Mouse (Mus musculus) midbrain, embryonic 15.5 days (tissue): ENCODE results near the gene Gm43064. TPM values are rescaled to one million over a fixed set of nuclear protein-coding genes. Genes with fewer than 3 reads are reported as not detected.

Experiments used
- ATAC-seq: fragments of 200-750 bp; cut with Nextera tagmentation; replicated peaks from 2 replicates; pipeline ENCODE4 v1.8.0; 2017; ENCODE audit warnings: moderate TSS enrichment
- H3K27ac ChIP-seq: fragments of 300-500 bp; sonication (generic); 2 replicates; pipeline ENCODE4 v1.5.1; 2015; ENCODE audit warnings: mild to moderate bottlenecking, inconsistent platforms
- H3K27me3 ChIP-seq: fragments of 300-500 bp; sonication (generic); replicated peaks from 2 replicates; pipeline ENCODE4 v1.6.1; 2015; ENCODE audit warnings: inconsistent platforms
- H3K36me3 ChIP-seq: fragments of 300-500 bp; sonication (generic); replicated peaks from 2 replicates; pipeline ENCODE4 v1.6.1; 2015; ENCODE audit warnings: inconsistent platforms
- H3K4me1 ChIP-seq: fragments of 300-500 bp; sonication (generic); 2 replicates; pipeline ENCODE4 v1.6.1; 2015; ENCODE audit warnings: inconsistent platforms
- H3K4me2 ChIP-seq: fragments of 300-500 bp; sonication (generic); 2 replicates; pipeline ENCODE4 v1.6.1; 2015; ENCODE audit warnings: inconsistent platforms, mild to moderate bottlenecking, moderate library complexity
- H3K4me3 ChIP-seq: fragments of 300-500 bp; sonication (generic); 2 replicates; pipeline ENCODE4 v1.5.1; 2015; ENCODE audit warnings: mild to moderate bottlenecking, inconsistent platforms
- H3K9ac ChIP-seq: fragments of 300-500 bp; sonication (generic); 2 replicates; pipeline ENCODE4 v1.6.1; 2015; ENCODE audit warnings: mild to moderate bottlenecking, inconsistent platforms
- H3K9me3 ChIP-seq: fragments of 300-500 bp; sonication (generic); 2 replicates; pipeline ENCODE4 v1.6.1; 2016; ENCODE audit warnings: inconsistent platforms
- WGBS: fragments of 180-500 bp; shearing (Covaris S2); methylation state at CpG from one replicate; pipeline ENCODE4 v1.1.7; 2015; ENCODE audit warnings: mixed read lengths; 5-methylcytosine and 5-hydroxymethylcytosine counted together
- polyA plus RNA-seq: library from polyadenylated mRNA; unstranded; fragments of >200 nt; fragmentation: Nextera tagmentation; extraction: Ambion mirVana; gene quantifications from 2 replicates; pipeline ENCODE4 v1.2.1, GENCODE M21; 2015

Gm43064 gene
- polyA plus RNA-seq: 0.35 and 0.47 TPM in 2 replicates

GRCm38 (mm10) chr3:103808891-103809798, at the start of gene Gm43064, which contains the start of the genes Dclre1b and Ap4b1:
Gm43064 (plus strand) TSS chr3:103809573.
Dclre1b (minus strand) TSS chr3:103809444.
Ap4b1 (plus strand) TSS chr3:103809520.
- Histone ChIP-seq H3K9ac (peak within 1 kb of the TSS; percentile 91), H3K36me3 (no peaks in the 10 kb centered on the region; the same call in 1 of the 2 replicates), H3K4me2 (peak within 1 kb of the TSS; percentile 82), H3K4me1 (peaks cover 21% of the 10 kb centered on the region), H3K9me3 (no peaks in the 10 kb centered on the region), H3K27ac (peak within 1 kb of the TSS; percentile 89), H3K27me3 (no peaks in the 10 kb centered on the region), H3K4me3 (peak within 1 kb of the TSS; percentile 67)
- WGBS: 0% methylated on average over 64 of the region's 70 CpGs
- peak; percentile 98 for ATAC-seq

DNA sequence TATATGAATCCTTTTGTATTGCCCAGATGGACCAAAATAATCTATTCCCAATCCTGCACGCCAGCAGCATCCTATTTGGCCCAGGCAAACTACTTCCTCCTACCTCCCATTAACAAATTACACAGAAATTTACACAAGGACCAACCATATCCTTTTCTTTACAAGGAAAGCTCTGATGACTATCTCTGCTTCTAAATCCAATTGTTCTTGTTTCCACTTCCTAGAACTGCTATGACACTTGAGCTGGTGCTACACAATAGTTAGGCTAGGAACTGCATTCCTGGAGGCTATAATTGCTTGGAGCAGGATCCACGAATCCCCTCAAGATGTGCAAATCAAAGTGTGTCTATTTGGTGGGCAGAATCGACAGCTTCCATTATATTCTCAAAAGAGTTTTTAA, 42.6 kb upstream of the Gm43064 start:
- Histone ChIP-seq H3K4me1 (no peaks in the 10 kb centered on the region), H3K36me3 (peaks cover 21% of the 10 kb centered on the region; the same call in 1 of the 2 replicates), H3K4me2 (no peak overlapping the region), H3K4me3 (no peak overlapping the region), H3K9ac (no peak overlapping the region), H3K9me3 (no peaks in the 10 kb centered on the region), H3K27ac (no peak overlapping the region), H3K27me3 (no peaks in the 10 kb centered on the region)
- no peak for ATAC-seq
- WGBS: 59% methylated on average over 3 of the region's 3 CpGs

DNA sequence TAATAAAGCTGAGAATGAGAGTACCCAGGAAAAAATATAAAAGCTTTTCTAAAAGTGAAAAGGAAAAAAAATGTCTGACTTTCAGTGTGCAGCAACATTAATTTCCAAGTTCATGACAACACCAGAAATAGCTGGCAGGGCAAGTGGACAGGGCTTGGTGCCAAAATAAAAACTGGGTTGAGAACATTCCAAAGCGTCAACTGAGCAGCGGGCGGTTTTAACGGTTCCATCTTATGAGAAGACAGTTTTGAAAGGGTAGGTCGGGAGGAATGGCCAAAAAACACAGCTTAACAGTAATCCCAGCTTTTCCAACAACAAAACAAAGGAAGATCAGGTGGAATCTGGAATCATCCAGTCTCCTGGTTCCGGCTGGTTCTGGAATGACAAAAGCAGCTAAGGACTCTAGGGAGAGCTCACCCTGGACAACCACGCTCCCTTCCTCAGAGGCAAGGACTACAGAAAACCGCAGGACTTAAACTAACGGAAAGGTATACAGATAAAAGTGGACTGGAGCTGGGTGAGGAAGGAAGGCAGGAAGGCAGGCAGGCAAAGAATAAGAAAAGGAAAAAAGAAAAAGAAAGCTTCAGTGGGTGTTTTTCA, 37.7 kb upstream of the Gm43064 start:
- Histone ChIP-seq H3K4me1 (no peaks in the 10 kb centered on the region), H3K4me2 (no peak overlapping the region), H3K4me3 (no peak overlapping the region), H3K36me3 (peaks cover 4% of the 10 kb centered on the region; the same call in 1 of the 2 replicates), H3K9ac (no peak overlapping the region), H3K27me3 (no peaks in the 10 kb centered on the region), H3K9me3 (no peaks in the 10 kb centered on the region), H3K27ac (no peak overlapping the region)
- 69% methylated on average over 9 of the region's 9 CpGs for WGBS
- ATAC-seq: no peak

DNA sequence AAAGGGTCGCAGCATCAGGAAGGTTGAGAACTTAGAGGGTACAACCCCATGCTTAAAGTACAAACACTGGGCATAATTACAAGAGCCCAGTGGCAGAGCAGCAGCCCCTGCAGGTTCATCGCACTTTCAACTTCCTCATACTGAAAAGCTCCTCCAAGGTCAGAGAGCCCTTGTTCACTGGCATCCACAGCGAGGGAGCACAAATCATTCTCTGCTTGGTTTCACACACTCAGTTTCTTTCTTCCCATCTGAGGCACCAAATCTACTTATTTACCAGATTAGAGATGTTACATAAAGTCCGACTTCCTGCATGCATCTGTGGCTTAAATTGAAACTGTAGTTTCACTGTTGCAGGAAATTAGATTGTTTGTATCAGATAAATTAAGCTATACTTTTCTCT, 36.5 kb upstream of the Gm43064 start:
- Histone ChIP-seq H3K27me3 (no peaks in the 10 kb centered on the region), H3K36me3 (peaks cover 13% of the 10 kb centered on the region), H3K4me3 (no peak overlapping the region), H3K4me2 (no peak overlapping the region), H3K9ac (no peak overlapping the region), H3K27ac (no peak overlapping the region), H3K9me3 (no peaks in the 10 kb centered on the region), H3K4me1 (no peaks in the 10 kb centered on the region)
- WGBS: 78% methylated on average over 4 of the region's 4 CpGs
- ATAC-seq: no peak

- H3K27me3 ChIP-seq: no peaks in the 10 kb centered on the region
- no peaks in the 10 kb centered on the region for H3K9me3 ChIP-seq
- no peak overlapping the region for H3K27ac ChIP-seq
- no peak overlapping the region for H3K4me2 ChIP-seq
- WGBS: 80% methylated on average over 3 of the region's 3 CpGs
- no peak for ATAC-seq
- H3K4me3 ChIP-seq: no peak overlapping the region
- no peaks in the 10 kb centered on the region for H3K4me1 ChIP-seq
- no peak overlapping the region for H3K9ac ChIP-seq
- H3K36me3 ChIP-seq: peaks cover 13% of the 10 kb centered on the region
Measured at GRCm38 (mm10) chr3:103773508-103773907, 35.9 kb upstream of the Gm43064 start.

DNA sequence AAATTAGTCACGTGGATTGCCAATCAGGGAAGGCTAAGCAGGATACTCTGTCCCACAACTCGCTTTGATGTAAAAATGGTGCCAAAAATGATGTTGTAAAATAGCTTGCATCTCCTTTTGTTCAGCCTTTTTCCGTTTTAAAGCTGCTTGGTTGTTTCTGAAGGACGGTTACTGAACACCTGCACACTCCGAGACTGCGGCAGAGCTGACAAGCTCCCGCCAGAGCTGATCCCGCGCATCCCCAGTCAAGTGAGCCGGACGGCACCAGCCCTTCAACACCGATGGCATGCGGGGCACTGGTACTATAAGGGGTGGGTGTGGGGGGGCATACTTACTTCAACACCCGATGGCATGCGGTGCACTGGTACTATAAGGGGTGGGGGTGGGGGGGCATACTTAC, 35.4 kb upstream of the Gm43064 start:
- no peaks in the 10 kb centered on the region for H3K4me1 ChIP-seq
- ATAC-seq: no peak; the same call in 1 of the 2 replicates
- no peaks in the 10 kb centered on the region for H3K9me3 ChIP-seq
- no peak overlapping the region for H3K27ac ChIP-seq
- H3K27me3 ChIP-seq: no peaks in the 10 kb centered on the region
- no peak overlapping the region for H3K4me2 ChIP-seq
- no peak overlapping the region for H3K4me3 ChIP-seq
- peaks cover 13% of the 10 kb centered on the region for H3K36me3 ChIP-seq
- H3K9ac ChIP-seq: no peak overlapping the region
- WGBS: 83% methylated on average over 15 of the region's 15 CpGs

- Histone ChIP-seq H3K9me3 (no peaks in the 10 kb centered on the region), H3K27me3 (no peaks in the 10 kb centered on the region), H3K4me1 (peaks cover 3% of the 10 kb centered on the region; the same call in 1 of the 2 replicates), H3K36me3 (peaks cover 10% of the 10 kb centered on the region; the same call in 1 of the 2 replicates), H3K4me3 (no peak overlapping the region), H3K9ac (no peak overlapping the region), H3K27ac (no peak overlapping the region), H3K4me2 (no peak overlapping the region)
- WGBS: 88% methylated on average over 11 of the region's 11 CpGs
- no peak for ATAC-seq
Measured at GRCm38 (mm10) chr3:103777940-103778339, 31.4 kb upstream of the Gm43064 start.

GRCm38 (mm10) chr3:103778660-103779059, 30.7 kb upstream of the Gm43064 start:
- Histone ChIP-seq H3K27me3 (no peaks in the 10 kb centered on the region), H3K4me3 (no peak overlapping the region), H3K9me3 (no peaks in the 10 kb centered on the region), H3K36me3 (peaks cover 10% of the 10 kb centered on the region; the same call in 1 of the 2 replicates), H3K27ac (no peak overlapping the region), H3K4me1 (peaks cover 3% of the 10 kb centered on the region; the same call in 1 of the 2 replicates), H3K4me2 (no peak overlapping the region), H3K9ac (no peak overlapping the region)
- 91% methylated on average over 6 of the region's 6 CpGs for WGBS
- no peak for ATAC-seq

DNA sequence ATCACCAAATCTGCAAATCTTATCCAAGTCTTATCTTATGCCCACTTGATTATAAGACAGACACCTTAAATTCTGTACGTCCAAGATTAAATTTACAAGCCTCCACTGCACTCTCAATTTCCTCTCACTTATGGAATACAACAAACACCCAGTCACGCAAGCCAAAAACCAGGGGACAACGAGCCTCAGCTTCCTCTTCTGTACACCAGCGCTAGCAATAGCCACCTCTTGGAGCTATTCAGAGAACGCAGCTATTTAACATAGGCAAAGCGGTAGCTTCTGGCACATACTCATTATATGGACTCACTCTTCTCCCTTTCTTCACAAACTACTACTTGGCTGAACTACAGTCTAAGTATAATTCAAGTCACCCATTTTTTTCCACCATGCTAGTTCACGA, 30.2 kb upstream of the Gm43064 start:
- Histone ChIP-seq H3K9me3 (no peaks in the 10 kb centered on the region), H3K4me2 (no peak overlapping the region), H3K4me3 (no peak overlapping the region), H3K27me3 (no peaks in the 10 kb centered on the region), H3K36me3 (peaks cover 10% of the 10 kb centered on the region; the same call in 1 of the 2 replicates), H3K27ac (no peak overlapping the region), H3K9ac (no peak overlapping the region), H3K4me1 (peaks cover 3% of the 10 kb centered on the region; the same call in 1 of the 2 replicates)
- ATAC-seq: no peak
- 77% methylated on average over 7 of the region's 7 CpGs for WGBS

DNA sequence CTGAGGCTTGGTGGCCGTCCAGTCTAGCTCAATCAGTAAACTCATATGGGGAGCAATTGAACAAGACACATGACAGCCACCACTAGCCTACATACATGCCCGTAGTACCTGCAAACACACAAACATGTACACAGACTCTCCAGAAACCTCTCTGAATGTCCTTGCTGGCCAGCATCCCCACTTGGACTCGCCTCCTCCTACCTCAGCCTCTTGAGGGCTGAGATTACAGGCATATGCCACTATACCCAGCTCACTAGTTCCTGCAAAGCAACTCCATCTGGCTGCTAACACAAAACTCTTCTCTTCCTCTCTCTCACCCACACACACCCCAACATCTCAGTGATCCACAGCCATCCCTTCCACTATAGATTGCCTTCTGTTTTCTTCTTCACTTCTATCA, 29.1 kb upstream of the Gm43064 start:
- H3K27ac ChIP-seq: no peak overlapping the region
- ATAC-seq: no peak
- 87% methylated on average over 3 of the region's 3 CpGs for WGBS
- H3K27me3 ChIP-seq: no peaks in the 10 kb centered on the region
- no peak overlapping the region for H3K4me3 ChIP-seq
- no peak overlapping the region for H3K4me2 ChIP-seq
- H3K9ac ChIP-seq: no peak overlapping the region
- H3K4me1 ChIP-seq: peaks cover 3% of the 10 kb centered on the region; the same call in 1 of the 2 replicates
- H3K9me3 ChIP-seq: no peaks in the 10 kb centered on the region
- H3K36me3 ChIP-seq: peaks cover 10% of the 10 kb centered on the region; the same call in 1 of the 2 replicates

- Histone ChIP-seq H3K9me3 (no peaks in the 10 kb centered on the region), H3K27ac (no peak overlapping the region), H3K27me3 (no peaks in the 10 kb centered on the region), H3K36me3 (peaks cover 10% of the 10 kb centered on the region; the same call in 1 of the 2 replicates), H3K9ac (no peak overlapping the region), H3K4me3 (no peak overlapping the region), H3K4me2 (no peak overlapping the region), H3K4me1 (peaks cover 3% of the 10 kb centered on the region; the same call in 1 of the 2 replicates)
- 76% methylated on average over 5 of the region's 5 CpGs for WGBS
- ATAC-seq: no peak
Measured at GRCm38 (mm10) chr3:103780777-103781176, 28.6 kb upstream of the Gm43064 start.

DNA sequence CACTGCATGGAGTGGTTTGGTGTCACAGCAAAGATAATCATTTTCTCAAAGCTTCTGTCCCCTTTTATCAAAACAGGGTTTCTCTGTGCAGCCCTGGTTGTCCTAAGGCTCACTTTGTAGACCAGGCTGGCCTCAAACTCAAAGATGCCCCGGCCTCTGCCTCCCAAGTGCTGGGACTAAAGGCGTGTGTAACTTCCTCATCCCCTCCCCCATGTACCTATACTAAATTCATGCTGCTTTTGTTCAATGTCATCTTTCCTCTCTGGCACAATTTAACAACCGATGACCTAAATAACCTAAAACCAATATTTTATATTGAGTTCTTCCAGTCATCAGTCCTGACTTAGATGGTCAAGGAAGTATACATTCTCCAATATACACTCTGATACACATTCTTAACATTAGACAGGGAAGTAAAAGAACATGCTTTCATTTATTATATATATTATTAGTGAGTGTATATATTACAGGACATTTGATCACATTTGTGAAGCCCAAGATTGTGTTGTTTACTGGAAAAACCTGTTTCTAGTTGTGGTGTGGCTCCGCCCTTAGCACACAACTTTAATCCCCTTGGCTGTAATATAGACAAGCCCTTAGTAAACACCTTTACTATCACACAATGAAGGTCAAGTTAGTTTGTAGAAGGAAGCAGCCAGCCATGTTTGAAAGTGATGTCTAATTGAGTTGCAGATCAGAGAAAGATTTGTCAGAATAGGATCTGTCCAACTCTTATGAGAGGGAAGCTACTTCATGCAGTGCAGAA, 26.3 kb upstream of the Gm43064 start:
- no peak for ATAC-seq

More for the DNA sequence above, 26.3 kb upstream of the Gm43064 start:
- Histone ChIP-seq H3K27me3 (no peaks in the 10 kb centered on the region), H3K4me2 (no peak overlapping the region), H3K9me3 (no peaks in the 10 kb centered on the region), H3K4me3 (no peak overlapping the region), H3K9ac (no peak overlapping the region), H3K36me3 (no peaks in the 10 kb centered on the region), H3K27ac (no peak overlapping the region), H3K4me1 (peaks cover 10% of the 10 kb centered on the region)
- WGBS: 91% methylated on average over 4 of the region's 4 CpGs
